Mouse (Mus musculus) c-Kit-positive CD71-positive TER-119-positive erythroid progenitor cells, embryonic 14.5 days (primary cell): ENCODE data around the gene Ptprf.

Experiments used
- DNase-seq: peaks from one replicate; pipeline ENCODE4 v3.0.0-alpha.2; 2013; ENCODE audit warnings: low spot score

Ptprf gene

DNA sequence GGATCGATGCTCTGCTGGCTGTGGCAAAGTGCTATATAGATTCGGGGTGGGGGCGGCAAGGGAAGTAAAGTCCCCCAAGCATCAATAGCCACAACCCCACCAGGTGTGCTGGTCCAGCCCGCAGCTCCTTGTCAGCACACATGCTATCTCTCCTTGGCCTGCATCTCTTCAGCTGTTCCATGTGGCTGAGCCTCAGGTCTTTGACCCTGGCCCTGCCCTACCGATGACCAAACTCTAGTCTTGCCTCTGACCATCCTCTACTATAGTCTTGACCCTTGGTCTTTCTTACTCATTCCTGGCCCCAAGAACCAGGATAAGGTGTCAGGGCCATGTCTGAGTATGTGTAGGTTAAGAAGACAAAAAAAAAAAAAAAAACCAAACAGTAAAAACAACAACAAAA is 33.2 kb downstream of the Ptprf start:
- DNase-seq, result no peak

DNA sequence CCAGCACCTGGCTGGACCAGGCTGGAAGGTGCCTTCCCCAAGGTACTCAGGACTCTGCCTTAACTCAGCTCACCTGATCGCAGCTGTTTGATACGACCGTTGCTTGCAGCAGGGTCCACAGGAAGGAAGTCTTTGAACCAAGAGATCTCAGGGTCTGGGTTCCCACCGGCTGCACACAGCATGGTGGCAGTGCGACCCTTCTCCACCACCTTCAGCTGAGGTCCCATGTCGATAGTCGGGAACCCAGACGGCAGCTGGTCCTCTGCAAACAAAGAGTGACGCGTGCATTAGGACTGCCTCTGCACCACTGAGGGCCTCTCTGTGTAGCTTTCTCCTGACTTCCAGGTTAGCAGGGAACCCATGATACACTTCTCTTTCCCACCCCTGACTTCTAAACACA is 33.8 kb downstream of the Ptprf start:
- DNase-seq, result no peak

DNA sequence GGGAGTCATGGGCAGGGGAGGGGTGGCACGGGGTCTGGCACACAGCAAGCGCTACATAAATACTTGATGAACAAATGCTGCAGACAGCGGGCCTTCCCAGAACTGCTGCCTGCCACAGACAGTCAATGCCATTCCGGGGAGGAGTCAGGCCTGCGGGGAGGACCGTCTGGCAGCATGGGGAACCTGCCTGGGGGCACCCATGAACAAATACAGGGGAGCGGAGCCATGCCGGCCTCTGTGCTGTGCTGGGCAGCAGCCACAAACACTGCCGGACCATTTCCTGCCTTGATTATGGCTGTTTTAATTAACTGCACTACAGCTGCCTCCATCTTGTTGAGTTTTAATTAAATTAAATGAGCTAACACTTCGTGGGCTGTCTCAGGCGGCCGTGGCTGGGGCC is 35.0 kb downstream of the Ptprf start:
- no peak for DNase-seq

- DNase-seq, result no peak
These were observed 36.3 kb downstream of the Ptprf start for GRCm38 (mm10) chr4:118254953-118255352.

DNA sequence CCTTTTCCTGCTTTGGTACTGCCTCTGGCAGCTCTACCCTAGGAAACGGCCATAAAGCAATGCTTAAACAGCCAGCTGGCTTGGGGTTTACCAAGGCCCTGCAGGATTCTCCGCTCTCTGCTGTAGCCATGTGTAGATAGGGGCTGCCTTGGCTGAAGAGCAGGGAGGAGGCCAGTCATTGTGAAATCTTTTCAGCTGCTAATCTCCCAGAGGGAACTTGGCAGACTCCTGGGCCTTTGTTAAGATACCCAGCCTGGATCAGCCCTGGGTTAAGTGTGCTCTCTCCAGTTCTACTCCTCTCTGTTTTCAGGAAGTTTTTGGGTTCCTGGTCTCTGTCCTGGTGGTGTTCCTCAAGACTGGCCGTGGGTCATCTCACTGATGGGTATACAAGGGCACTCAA is 43.9 kb downstream of the Ptprf start:
- no peak for DNase-seq

DNA sequence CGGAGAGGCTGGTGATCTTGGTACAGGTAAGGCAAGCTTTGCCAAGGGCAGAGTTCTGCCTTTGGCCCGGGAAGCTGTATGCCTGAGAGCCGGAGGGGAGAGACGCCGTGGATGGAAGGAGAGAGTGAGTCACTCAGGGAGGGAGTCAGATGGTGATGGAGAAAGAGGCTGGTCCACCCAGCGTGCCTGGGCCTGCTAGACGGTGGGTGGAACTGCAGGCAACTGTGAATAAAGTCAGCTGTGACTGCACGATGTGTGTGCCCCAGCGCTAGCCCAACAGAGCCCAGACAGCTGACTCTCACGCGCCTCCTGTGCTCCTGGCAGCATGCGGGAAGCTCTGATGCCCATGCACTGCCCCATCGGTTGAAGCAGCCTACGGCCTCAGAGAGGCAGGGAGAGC is 45.4 kb downstream of the Ptprf start:
- no peak for DNase-seq

- DNase-seq, result no peak
These were observed 47.4 kb downstream of the Ptprf start for GRCm38 (mm10) chr4:118243791-118244190.

GRCm38 (mm10) chr4:118243298-118243697 is 47.9 kb downstream of the Ptprf start:
- DNase-seq, result no peak

- DNase-seq, result no peak
These were observed 51.1 kb downstream of the Ptprf start for GRCm38 (mm10) chr4:118239960-118240689.

DNA sequence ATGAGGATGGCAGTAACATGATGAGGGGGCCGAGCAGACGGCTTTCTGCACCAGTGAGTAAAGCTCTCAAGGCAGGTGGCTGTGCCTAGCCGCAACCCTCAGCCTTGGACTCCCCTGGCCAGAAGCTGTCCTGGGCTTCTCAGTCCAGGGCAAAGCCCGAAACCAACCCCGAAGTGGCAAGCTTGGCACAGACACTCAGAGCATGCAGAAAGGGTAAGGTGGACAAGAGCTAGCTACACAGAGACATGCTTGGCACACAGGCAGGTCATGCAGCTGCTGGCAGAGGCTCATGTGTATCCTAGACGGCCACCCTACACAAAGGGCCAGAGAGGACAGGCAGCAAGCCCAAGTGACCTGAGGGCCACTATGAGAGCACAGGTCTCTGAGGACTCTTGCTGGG is 52.5 kb downstream of the Ptprf start:
- DNase-seq, result no peak

DNA sequence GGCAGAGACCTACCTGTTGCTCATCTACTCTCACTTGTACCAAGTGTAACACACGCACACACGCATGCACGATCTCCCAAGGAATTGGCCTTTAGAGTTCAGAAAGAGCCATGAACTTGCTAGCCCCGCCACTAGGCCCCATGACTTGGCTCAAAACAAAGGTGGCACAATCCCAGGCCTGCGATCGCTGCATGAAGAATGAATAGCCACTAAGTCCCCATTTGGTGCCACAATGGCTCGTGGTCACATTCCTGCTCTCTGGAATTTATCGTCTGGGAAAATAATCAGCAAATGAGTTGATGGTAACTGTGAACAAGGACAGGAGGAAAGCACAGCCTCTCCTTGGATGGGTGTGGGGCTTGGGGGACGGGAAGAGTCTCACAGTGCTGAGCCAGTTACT is 54.3 kb downstream of the Ptprf start:
- no peak for DNase-seq

- no peak for DNase-seq
These were observed 56.4 kb downstream of the Ptprf start for GRCm38 (mm10) chr4:118234711-118235388.

- no peak for DNase-seq
These were observed 57.3 kb downstream of the Ptprf start for GRCm38 (mm10) chr4:118233886-118234285.

- DNase-seq, result no peak
These were observed 59.3 kb downstream of the Ptprf start for GRCm38 (mm10) chr4:118231861-118232260.

DNA sequence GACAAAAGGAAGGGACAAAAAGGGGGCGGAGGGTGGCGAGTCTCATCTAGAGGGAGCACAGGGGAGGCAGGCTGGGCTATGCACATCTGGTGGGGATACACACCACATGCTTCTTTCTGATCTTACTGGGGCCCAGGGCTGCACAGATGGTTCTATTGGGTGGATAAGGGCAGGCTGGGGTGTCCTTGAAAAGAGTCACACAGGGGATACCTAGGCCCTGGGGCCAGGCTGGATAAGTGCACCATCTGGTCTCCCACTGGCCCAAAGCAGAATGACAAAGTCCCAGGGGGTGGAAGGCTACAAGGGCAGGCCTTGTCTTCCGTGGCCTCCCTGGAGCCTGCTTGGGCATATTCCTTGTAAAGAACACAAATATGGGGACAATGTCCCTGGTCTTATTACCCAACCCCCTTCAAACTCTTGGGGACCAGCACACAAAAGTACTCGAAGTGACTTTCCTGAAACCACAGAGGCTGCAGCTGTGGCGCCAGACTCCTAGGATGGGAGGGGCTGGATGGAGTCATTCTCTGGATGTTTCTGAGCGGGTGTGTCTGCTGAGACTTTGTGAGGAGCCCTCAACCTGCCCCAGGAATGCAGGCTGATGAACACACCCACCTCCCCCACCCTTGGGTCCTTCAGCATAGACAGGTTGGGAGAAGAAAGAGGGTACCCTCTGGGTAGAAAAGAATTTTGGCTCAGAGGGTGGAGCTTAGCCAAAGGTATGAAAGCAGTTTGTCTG is 62.0 kb downstream of the Ptprf start:
- no peak for DNase-seq

- no peak for DNase-seq
These were observed 63.8 kb downstream of the Ptprf start for GRCm38 (mm10) chr4:118227398-118227797.

DNA sequence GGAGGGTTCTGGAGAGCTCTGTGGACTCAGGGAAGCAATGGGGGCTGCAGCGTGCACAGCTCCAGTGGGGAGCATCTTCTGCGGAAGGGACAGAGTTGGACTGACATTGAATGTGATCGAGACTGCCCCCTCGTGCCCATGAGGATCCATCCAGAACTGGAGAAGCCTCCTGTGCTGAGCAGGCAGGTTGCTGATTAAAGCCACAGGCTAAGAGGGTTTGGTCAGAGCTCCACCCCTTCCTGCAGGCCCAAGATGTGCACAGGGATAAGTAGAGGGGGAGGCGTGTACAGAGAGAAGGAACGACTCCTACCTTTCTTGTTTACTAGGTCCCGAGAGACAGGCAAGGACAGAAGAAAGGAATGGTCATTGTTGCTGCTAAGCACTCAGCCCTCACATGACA is 69.9 kb downstream of the Ptprf start:
- DNase-seq, result peak; percentile 16

- no peak for DNase-seq
These were observed 70.4 kb downstream of the Ptprf start for GRCm38 (mm10) chr4:118220756-118221155.

- no peak for DNase-seq
These were observed 71.7 kb downstream of the Ptprf start for GRCm38 (mm10) chr4:118219487-118219886.

- no peak for DNase-seq
These were observed 72.7 kb downstream of the Ptprf start for GRCm38 (mm10) chr4:118218521-118218920.

DNA sequence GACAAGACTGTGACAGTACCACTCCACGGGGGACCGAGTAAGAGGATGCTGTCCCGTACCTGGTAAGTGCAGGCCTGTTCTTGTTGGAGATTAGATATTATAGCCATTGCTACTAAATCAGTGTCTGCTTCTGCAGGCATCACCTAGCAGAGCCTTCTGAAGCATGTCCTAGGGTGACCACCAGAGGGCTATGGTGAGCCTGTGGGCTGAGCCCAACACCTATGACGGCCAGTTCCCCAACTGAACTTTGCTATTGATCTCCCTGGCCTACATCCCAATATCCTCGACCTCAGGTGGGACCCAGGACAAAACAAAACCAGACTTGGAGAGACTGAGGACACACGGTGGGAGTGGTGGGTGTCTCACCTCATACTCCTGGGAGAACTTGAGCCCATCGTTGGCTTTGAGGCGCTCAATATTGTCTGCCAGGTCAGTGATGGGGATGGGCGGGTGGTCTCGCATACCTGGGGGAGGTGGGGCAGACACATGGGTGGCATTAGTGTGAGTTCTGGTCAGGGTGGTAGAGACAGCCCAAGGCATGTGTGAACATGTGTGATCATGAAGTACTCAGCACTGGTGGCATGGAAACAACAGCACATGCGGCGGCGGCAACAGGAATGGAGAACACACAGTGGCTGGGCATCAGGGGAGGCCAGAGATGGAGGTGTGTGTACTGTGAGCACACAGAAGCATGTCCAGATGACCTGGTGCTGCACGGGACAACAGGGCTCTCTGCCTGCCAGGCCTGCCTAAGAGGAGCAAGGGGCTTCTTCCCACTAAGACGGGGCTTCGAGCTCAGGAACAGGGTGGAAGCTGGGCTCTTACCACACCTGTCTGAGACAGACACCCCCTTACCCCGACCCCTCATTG is 74.2 kb downstream of the Ptprf start:
- DNase-seq, result peak; percentile 20

GRCm38 (mm10) chr4:118214891-118215290 is 76.3 kb downstream of the Ptprf start:
- DNase-seq, result no peak
